Mouse (Mus musculus) hindbrain, embryonic 11.5 days (tissue): ENCODE measurements around the gene 3425401B19Rik. TPM values are rescaled to one million over a fixed set of nuclear protein-coding genes. Genes with fewer than 3 reads are reported as not detected.
A peak's percentile ranks its signal among the peaks of the same experiment; 100 is the strongest.

Source experiments
- ATAC-seq: fragments of 200-750 bp; cut with Nextera tagmentation; 2 replicates; pipeline ENCODE4 v1.8.0; 2017; ENCODE audit warnings: mild to moderate bottlenecking, moderate TSS enrichment, moderate library complexity; ENCODE audit not compliant: low FRiP score
- DNase-seq: peaks from one replicate; pipeline ENCODE4 v3.0.0-alpha.2; 2015; ENCODE audit warnings: low spot score
- H3K27ac ChIP-seq: fragments of 300-500 bp; sonication (generic); 2 replicates; pipeline ENCODE4 v1.5.1; 2014; ENCODE audit warnings: mild to moderate bottlenecking, low read depth, low read length
- H3K27me3 ChIP-seq: fragments of 300-500 bp; sonication (generic); 2 replicates; pipeline ENCODE4 v1.6.1; 2014; ENCODE audit warnings: mild to moderate bottlenecking, low read length, moderate library complexity, mixed read lengths; ENCODE audit not compliant: control insufficient read depth, insufficient read depth
- H3K36me3 ChIP-seq: fragments of 300-500 bp; sonication (generic); 2 replicates; pipeline ENCODE4 v1.6.1; 2014; ENCODE audit warnings: mild to moderate bottlenecking, low read length, moderate library complexity, mixed read lengths; ENCODE audit not compliant: control insufficient read depth, insufficient read depth
- H3K4me1 ChIP-seq: fragments of 300-500 bp; sonication (generic); replicated peaks from 2 replicates; pipeline ENCODE4 v1.6.1; 2014; ENCODE audit warnings: low read length, mixed read lengths; ENCODE audit not compliant: control insufficient read depth, insufficient read depth
- H3K4me2 ChIP-seq: fragments of 300-500 bp; sonication (generic); replicated peaks from 2 replicates; pipeline ENCODE4 v1.6.1; 2014; ENCODE audit warnings: mild to moderate bottlenecking, low read depth, low read length
- H3K4me3 ChIP-seq: fragments of 300-500 bp; sonication (generic); 2 replicates; pipeline ENCODE4 v1.5.1; 2014; ENCODE audit warnings: low read depth, low read length
- H3K9ac ChIP-seq: fragments of 300-500 bp; sonication (generic); 2 replicates; pipeline ENCODE4 v1.6.1; 2014; ENCODE audit warnings: low read depth, low read length
- H3K9me3 ChIP-seq: fragments of 300-500 bp; sonication (generic); 2 replicates; pipeline ENCODE4 v1.6.1; 2016; ENCODE audit warnings: low read length; ENCODE audit not compliant: control insufficient read depth
- WGBS: fragments of 180-500 bp; shearing (Covaris S2); extraction: QIAGEN DNeasy Blood & Tissue Kit; methylation state at CpG from one replicate; pipeline ENCODE4 v1.1.7; 2014; 5-methylcytosine and 5-hydroxymethylcytosine counted together
- polyA plus RNA-seq: library from polyadenylated mRNA; unstranded; fragments of >200 nt; fragmentation: Nextera tagmentation; extraction: Ambion mirVana; gene quantifications from 2 replicates; pipeline ENCODE4 v1.2.1, GENCODE M21; 2014

The 3425401B19Rik gene
- polyA plus RNA-seq, 1 experiment from 2014 or later: 0.06 TPM

- H3K9me3 ChIP-seq: no peaks in the 10 kb centered on the region
- 91% methylated on average over 12 of the region's 12 CpGs for WGBS
- no peak for ATAC-seq
Measured at GRCm38 (mm10) chr14:32682536-32682935, 2.6 kb downstream of the 3425401B19Rik start.

DNA sequence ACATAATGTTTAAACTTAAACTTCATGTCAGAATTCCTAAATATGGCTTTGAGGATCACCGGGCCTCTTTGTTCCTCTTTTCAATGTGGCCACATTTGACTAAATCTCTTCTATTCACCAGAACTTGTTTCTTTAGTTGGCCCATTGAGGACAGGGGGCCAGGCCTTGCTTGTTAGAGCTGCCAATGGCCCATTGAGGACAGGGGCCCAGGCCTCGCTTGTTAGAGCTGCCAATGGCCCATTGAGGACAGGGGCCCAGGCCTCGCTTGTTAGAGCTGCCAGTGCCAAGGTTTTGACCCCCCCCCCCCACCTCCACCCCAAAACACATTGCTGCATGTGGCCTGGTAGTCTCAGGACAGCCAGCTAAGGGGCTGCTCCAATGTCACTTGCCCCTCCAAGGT is 3.5 kb downstream of the 3425401B19Rik start:
- Histone ChIP-seq H3K36me3 (no peaks in the 10 kb centered on the region), H3K27me3 (no peaks in the 10 kb centered on the region), H3K4me1 (no peaks in the 10 kb centered on the region), H3K4me2 (no peak overlapping the region), H3K9ac (no peak overlapping the region), H3K9me3 (no peaks in the 10 kb centered on the region), H3K4me3 (no peak overlapping the region), H3K27ac (no peak overlapping the region)
- WGBS: 62% methylated on average over 3 of the region's 3 CpGs
- DNase-seq (no peak), ATAC-seq (no peak)

More at GRCm38 (mm10) chr14:32682536-32682935, 2.6 kb downstream of the 3425401B19Rik start:
- H3K4me1 ChIP-seq: no peaks in the 10 kb centered on the region
- no peak for DNase-seq
- H3K27me3 ChIP-seq: no peaks in the 10 kb centered on the region
- H3K4me2 ChIP-seq: no peak overlapping the region
- H3K27ac ChIP-seq: no peak overlapping the region
- no peaks in the 10 kb centered on the region for H3K36me3 ChIP-seq
- no peak overlapping the region for H3K9ac ChIP-seq
- H3K4me3 ChIP-seq: no peak overlapping the region

- H3K4me3 ChIP-seq: no peak overlapping the region
- H3K4me1 ChIP-seq: no peaks in the 10 kb centered on the region
- DNase-seq (no peak), ATAC-seq (no peak)
- WGBS: 66% methylated on average over 3 of the region's 3 CpGs
- no peaks in the 10 kb centered on the region for H3K9me3 ChIP-seq
- no peak overlapping the region for H3K27ac ChIP-seq
- no peak overlapping the region for H3K4me2 ChIP-seq
- H3K9ac ChIP-seq: no peak overlapping the region
- H3K27me3 ChIP-seq: no peaks in the 10 kb centered on the region
- H3K36me3 ChIP-seq: no peaks in the 10 kb centered on the region
Measured at GRCm38 (mm10) chr14:32678565-32678964, 6.5 kb downstream of the 3425401B19Rik start.

DNA sequence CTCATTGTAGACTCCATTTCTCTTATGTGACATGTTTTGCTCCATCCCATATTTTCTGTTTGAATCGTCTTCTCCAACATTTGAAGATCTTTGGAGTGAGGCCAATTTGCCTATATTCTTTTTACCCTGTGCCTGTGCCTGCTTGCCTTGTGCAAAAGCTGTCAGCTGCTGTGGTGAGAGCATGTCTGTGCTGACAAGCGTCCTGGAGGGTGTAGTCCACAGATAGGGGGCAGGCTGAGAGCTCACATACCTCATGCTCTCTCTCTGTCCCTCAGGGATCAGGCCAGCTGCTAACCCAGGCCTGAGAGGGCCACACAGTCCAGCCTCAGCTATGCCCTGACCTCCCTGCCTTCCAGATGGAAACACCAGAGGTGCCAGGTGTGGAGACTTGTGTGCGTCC is 11.9 kb downstream of the 3425401B19Rik start:
- ATAC-seq (no peak), DNase-seq (no peak)
- 67% methylated on average over 3 of the region's 3 CpGs for WGBS
- Histone ChIP-seq H3K27ac (no peak overlapping the region), H3K4me3 (no peak overlapping the region), H3K27me3 (no peaks in the 10 kb centered on the region), H3K9me3 (no peaks in the 10 kb centered on the region), H3K4me2 (no peak overlapping the region), H3K4me1 (no peaks in the 10 kb centered on the region), H3K9ac (no peak overlapping the region), H3K36me3 (no peaks in the 10 kb centered on the region)

DNA sequence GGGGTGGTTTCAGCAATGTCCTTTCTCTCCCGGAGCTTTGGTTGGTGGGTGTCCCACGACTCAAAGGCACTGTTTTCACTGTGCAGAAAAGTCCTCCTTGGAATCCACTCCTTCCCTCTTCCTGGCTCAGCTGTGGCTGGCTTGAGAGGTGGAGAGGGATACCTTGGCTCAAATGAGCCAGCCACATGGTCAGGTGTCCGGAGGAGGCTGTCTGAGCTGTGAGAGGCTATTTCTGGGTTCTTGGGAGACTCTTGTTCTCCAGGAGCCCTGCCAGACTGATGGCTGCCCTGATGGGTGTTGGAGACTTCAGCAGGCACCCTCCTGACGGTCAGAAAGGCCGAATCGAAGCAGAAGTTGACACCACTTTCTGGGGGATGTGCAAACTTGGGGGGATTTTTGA is 22.0 kb downstream of the 3425401B19Rik start:
- no peaks in the 10 kb centered on the region for H3K9me3 ChIP-seq
- DNase-seq: no peak
- H3K36me3 ChIP-seq: no peaks in the 10 kb centered on the region
- no peaks in the 10 kb centered on the region for H3K4me1 ChIP-seq
- ATAC-seq: no peak
- H3K4me3 ChIP-seq: no peak overlapping the region
- no peak overlapping the region for H3K9ac ChIP-seq
- 78% methylated on average over 6 of the region's 6 CpGs for WGBS
- H3K27me3 ChIP-seq: no peaks in the 10 kb centered on the region
- H3K27ac ChIP-seq: no peak overlapping the region
- H3K4me2 ChIP-seq: no peak overlapping the region

DNA sequence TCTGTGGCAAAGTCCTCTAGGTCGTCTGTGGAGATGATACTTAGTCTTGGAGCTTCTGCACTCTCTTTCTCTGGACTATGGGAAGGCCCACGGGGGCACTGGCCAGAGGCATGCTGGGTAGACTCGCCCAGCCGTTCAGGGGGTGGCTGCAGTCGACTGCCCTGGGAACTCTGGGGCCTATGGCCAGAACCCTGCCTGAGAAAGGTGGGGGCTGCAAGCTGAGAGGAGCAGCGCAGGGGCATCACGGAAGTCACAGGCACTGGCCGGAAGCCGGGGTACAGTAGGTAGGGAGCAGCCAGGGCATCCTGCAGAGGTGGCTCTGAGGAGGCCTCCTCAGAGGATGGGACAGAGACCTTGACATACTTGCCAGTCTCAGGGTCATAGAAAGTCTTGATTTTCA is 25.3 kb downstream of the 3425401B19Rik start:
- H3K9me3 ChIP-seq: no peaks in the 10 kb centered on the region
- no peaks in the 10 kb centered on the region for H3K27me3 ChIP-seq
- H3K4me2 ChIP-seq: no peak overlapping the region
- no peak overlapping the region for H3K27ac ChIP-seq
- ATAC-seq: no peak
- 78% methylated on average over 9 of the region's 9 CpGs for whole genome bisulfite sequencing
- no peak for DNase-seq
- H3K9ac ChIP-seq: no peak overlapping the region
- no peaks in the 10 kb centered on the region for H3K4me1 ChIP-seq
- no peak overlapping the region for H3K4me3 ChIP-seq
- no peaks in the 10 kb centered on the region for H3K36me3 ChIP-seq

DNA sequence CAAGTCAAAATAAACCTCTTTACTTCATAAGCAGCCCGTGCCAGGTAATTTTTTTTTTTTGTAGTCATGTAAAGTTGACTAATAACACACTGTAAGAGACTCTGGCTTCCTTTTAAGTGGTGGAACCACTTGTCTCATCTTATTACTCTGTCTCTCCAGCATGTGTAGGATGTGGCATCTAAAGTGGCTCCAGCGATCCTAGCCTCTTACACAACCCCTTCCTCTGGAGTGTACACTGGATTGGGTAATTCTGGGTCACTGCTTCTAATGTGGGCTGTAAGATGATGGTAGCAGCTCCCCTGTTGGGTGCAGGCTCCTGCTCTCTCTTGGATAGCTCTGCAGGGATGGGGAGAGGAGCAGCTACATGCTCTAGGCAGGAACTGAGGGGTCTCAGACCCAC is 46.6 kb downstream of the 3425401B19Rik start:
- Histone ChIP-seq H3K27ac (no peak overlapping the region), H3K9me3 (no peaks in the 10 kb centered on the region), H3K9ac (no peak overlapping the region), H3K27me3 (no peaks in the 10 kb centered on the region), H3K4me2 (no peak overlapping the region), H3K4me1 (no peaks in the 10 kb centered on the region), H3K36me3 (no peaks in the 10 kb centered on the region), H3K4me3 (no peak overlapping the region)
- WGBS: 81% methylated on average over 2 of the region's 2 CpGs
- no peak for ATAC-seq
- no peak for DNase-seq

GRCm38 (mm10) chr14:32634015-32634682 is 50.9 kb downstream of the 3425401B19Rik start:
- 31% methylated on average over 11 of the region's 11 CpGs for WGBS
- H3K27me3 ChIP-seq: no peaks in the 10 kb centered on the region
- no peak overlapping the region for H3K4me3 ChIP-seq
- no peak for ATAC-seq
- no peaks in the 10 kb centered on the region for H3K9me3 ChIP-seq
- H3K4me1 ChIP-seq: no peaks in the 10 kb centered on the region
- no peak overlapping the region for H3K27ac ChIP-seq
- no peaks in the 10 kb centered on the region for H3K36me3 ChIP-seq
- no peak overlapping the region for H3K4me2 ChIP-seq
- DNase-seq: peak; percentile 35
- no peak overlapping the region for H3K9ac ChIP-seq

- no peak overlapping the region for H3K27ac ChIP-seq
- no peak overlapping the region for H3K4me3 ChIP-seq
- H3K4me2 ChIP-seq: no peak overlapping the region
- ATAC-seq: no peak
- H3K4me1 ChIP-seq: no peaks in the 10 kb centered on the region
- H3K36me3 ChIP-seq: no peaks in the 10 kb centered on the region
- H3K9ac ChIP-seq: no peak overlapping the region
- no peaks in the 10 kb centered on the region for H3K27me3 ChIP-seq
- WGBS: 82% methylated on average over 6 of the region's 6 CpGs
- DNase-seq: no peak
- no peaks in the 10 kb centered on the region for H3K9me3 ChIP-seq
Measured at GRCm38 (mm10) chr14:32632908-32633600, 52.0 kb downstream of the 3425401B19Rik start.
